Mouse (Mus musculus) heart, embryonic 13.5 days (tissue): Measurements from ENCODE around the gene Arntl2. TPM values are rescaled to one million over a fixed set of nuclear protein-coding genes. Genes with fewer than 3 reads are reported as not detected.
"Not testable (repeated sequence)": the region's sequence is repeated elsewhere in the genome, so short reads cannot be mapped to it uniquely, and the experiment has no call there.

Source experiments
- ATAC-seq: fragments of 200-750 bp; cut with Nextera tagmentation; 2 replicates; pipeline ENCODE4 v1.8.0; 2017; ENCODE audit warnings: moderate TSS enrichment; ENCODE audit not compliant: insufficient number of reproducible peaks, low FRiP score, low TSS enrichment; ENCODE audit errors: extremely low read depth
- H3K27ac ChIP-seq: fragments of 300-500 bp; sonication (generic); replicated peaks from 2 replicates; pipeline ENCODE4 v1.5.1; 2015; ENCODE audit warnings: moderate library complexity, mild to moderate bottlenecking, inconsistent platforms
- H3K27me3 ChIP-seq: fragments of 300-500 bp; sonication (generic); replicated peaks from 2 replicates; pipeline ENCODE4 v1.6.1; 2015; ENCODE audit warnings: mild to moderate bottlenecking, inconsistent platforms
- H3K36me3 ChIP-seq: fragments of 300-500 bp; sonication (generic); 2 replicates; pipeline ENCODE4 v1.6.1; 2015; ENCODE audit warnings: mild to moderate bottlenecking, inconsistent platforms
- H3K4me1 ChIP-seq: fragments of 300-500 bp; sonication (generic); 2 replicates; pipeline ENCODE4 v1.6.1; 2015; ENCODE audit warnings: inconsistent platforms
- H3K4me2 ChIP-seq: fragments of 300-500 bp; sonication (generic); 2 replicates; pipeline ENCODE4 v1.6.1; 2015; ENCODE audit warnings: inconsistent platforms, mild to moderate bottlenecking, moderate library complexity
- H3K4me3 ChIP-seq: fragments of 300-500 bp; sonication (generic); 2 replicates; pipeline ENCODE4 v1.5.1; 2015; ENCODE audit warnings: moderate library complexity, mild to moderate bottlenecking, inconsistent platforms
- H3K9ac ChIP-seq: fragments of 300-500 bp; sonication (generic); 2 replicates; pipeline ENCODE4 v1.6.1; 2015; ENCODE audit warnings: inconsistent platforms, mild to moderate bottlenecking, moderate library complexity
- H3K9me3 ChIP-seq: fragments of 300-500 bp; sonication (generic); 2 replicates; pipeline ENCODE4 v1.6.1; 2016; ENCODE audit warnings: inconsistent platforms
- WGBS: fragments of 180-500 bp; shearing (Covaris S2); methylation state at CpG from one replicate; pipeline ENCODE4 v1.1.7; 2015; ENCODE audit warnings: mixed read lengths; 5-methylcytosine and 5-hydroxymethylcytosine counted together
- polyA plus RNA-seq: library from polyadenylated mRNA; unstranded; fragments of >200 nt; fragmentation: Nextera tagmentation; extraction: Ambion mirVana; gene quantifications from 2 replicates; pipeline ENCODE4 v1.2.1, GENCODE M21; 2015

The Arntl2 gene
- polyA plus RNA-seq, 1 experiment from 2014 or later = 2.5 TPM

DNA sequence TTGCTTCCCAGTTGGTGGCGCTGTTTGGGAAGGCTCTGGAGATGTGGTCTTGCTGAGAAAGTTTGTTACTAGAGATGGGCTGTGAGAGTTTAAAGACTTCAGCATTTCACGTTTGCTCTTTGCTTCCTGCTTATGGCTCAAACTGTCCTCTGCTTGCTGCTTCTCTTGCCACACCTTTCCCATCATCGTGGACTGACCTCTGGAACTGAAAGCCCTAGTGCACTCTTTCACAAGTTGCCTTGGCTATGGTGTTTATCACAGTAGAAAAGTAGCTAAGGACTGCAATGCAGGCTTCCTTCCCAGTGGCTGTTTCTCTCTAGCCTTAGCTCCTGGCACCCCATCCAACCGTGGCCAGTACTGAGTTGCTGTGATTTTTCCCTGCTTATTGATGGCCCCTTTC, 35.1 kb upstream of the Arntl2 start:
- H3K4me3 ChIP-seq = no peak overlapping the region
- no peak overlapping the region for H3K27ac ChIP-seq
- no peaks in the 10 kb centered on the region for H3K27me3 ChIP-seq
- ATAC-seq = no peak
- peaks cover 14% of the 10 kb centered on the region for H3K4me1 ChIP-seq
- peaks cover 40% of the 10 kb centered on the region for H3K36me3 ChIP-seq
- no peak overlapping the region for H3K4me2 ChIP-seq
- WGBS = 50% methylated on average over 4 of the region's 4 CpGs
- H3K9ac ChIP-seq = 0 out of 2 replicates have a peak overlapping the region, but pooled peaks have one; percentile 5
- no peaks in the 10 kb centered on the region for H3K9me3 ChIP-seq

DNA sequence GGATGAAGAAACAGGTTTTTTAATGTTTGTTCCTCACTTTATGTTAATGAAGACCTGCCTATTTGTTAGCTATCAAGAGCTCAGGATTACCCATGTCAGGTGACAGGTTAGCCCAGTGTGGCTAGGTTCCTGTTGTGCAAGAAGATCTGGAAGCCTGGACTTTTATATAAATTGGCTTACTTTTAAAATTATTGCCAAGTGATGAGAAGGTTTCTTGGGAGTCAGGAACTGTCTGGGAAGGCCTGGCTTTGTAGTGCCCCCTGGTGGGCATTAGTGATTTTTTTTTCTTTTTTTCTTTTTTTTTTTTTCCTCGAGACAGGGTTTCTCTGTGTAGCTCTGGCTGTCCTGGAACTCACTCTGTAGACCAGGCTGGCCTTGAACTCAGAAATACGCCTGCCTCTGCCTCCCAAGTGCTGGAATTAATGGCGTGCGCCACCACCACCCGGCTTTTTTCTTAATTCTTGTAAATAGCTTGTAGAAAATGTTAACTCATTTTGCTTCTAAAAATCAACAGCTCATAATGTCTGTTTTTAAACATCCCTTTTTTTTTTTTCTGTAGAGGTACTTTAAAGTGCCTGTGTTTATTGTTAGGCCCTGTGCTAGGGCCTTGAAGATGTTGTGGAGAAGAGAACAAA, 33.5 kb upstream of the Arntl2 start:
- Histone ChIP-seq H3K27me3 (no peaks in the 10 kb centered on the region), H3K36me3 (peaks cover 56% of the 10 kb centered on the region), H3K4me1 (peaks cover 4% of the 10 kb centered on the region; the same call in 1 of the 2 replicates), H3K4me2 (no peak overlapping the region), H3K4me3 (no peak overlapping the region), H3K9me3 (no peaks in the 10 kb centered on the region), H3K27ac (no peak overlapping the region), H3K9ac (no peak overlapping the region)
- WGBS = 60% methylated on average over 5 of the region's 5 CpGs
- ATAC-seq = no peak

DNA sequence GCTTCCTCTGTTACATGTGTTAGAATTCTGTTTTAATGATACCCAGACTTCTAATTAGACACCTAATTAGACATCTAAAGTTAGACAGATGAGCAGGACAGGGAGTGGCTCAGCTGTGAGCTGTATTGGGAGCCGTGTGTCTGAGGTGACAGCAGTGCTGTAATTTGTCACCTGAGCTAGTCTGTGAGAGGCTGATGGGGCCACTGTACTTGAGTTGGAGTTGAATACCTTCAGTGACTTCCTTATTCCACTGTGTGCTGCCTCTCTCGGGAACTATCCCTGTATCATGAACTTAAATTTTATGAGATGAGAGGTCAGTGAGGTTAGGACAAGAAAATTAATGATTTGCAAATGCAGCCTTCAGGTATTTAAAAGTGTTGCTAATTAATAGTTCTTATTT, 31.3 kb upstream of the Arntl2 start:
- Histone ChIP-seq H3K9me3 (no peaks in the 10 kb centered on the region), H3K4me3 (no peak overlapping the region), H3K4me1 (peaks cover 7% of the 10 kb centered on the region; the same call in 1 of the 2 replicates), H3K9ac (no peak overlapping the region; the same call in 1 of the 2 replicates), H3K36me3 (peaks cover 69% of the 10 kb centered on the region), H3K27me3 (no peaks in the 10 kb centered on the region), H3K4me2 (no peak overlapping the region), H3K27ac (no peak overlapping the region)
- ATAC-seq = no peak
- WGBS = 43% methylated on average over 2 of the region's 2 CpGs

DNA sequence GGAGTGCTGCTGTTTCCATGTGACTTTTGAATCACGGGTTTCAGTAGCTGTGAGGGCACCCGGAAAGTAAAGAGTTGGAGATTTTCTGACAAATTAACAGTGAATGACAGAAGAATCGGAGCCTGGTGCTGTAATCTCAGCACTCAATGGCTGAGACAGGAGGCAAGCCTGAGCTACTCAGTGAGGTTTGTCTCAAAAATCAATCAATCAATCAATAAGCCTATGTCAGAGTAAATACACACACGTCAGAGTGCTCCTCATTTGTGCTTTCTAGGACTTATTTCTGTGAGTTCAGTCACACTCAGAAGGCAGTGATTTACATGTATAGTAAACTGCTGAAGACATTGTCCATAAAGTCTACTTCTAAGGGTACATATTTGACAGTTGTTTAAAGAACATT, 30.6 kb upstream of the Arntl2 start:
- Histone ChIP-seq H3K27ac (no peak overlapping the region), H3K27me3 (no peaks in the 10 kb centered on the region), H3K4me2 (no peak overlapping the region), H3K4me3 (no peak overlapping the region), H3K36me3 (peaks cover 69% of the 10 kb centered on the region), H3K9ac (no peak overlapping the region), H3K9me3 (no peaks in the 10 kb centered on the region), H3K4me1 (peaks cover 13% of the 10 kb centered on the region; the same call in 1 of the 2 replicates)
- WGBS = 78% methylated on average over 4 of the region's 4 CpGs
- no peak for ATAC-seq

DNA sequence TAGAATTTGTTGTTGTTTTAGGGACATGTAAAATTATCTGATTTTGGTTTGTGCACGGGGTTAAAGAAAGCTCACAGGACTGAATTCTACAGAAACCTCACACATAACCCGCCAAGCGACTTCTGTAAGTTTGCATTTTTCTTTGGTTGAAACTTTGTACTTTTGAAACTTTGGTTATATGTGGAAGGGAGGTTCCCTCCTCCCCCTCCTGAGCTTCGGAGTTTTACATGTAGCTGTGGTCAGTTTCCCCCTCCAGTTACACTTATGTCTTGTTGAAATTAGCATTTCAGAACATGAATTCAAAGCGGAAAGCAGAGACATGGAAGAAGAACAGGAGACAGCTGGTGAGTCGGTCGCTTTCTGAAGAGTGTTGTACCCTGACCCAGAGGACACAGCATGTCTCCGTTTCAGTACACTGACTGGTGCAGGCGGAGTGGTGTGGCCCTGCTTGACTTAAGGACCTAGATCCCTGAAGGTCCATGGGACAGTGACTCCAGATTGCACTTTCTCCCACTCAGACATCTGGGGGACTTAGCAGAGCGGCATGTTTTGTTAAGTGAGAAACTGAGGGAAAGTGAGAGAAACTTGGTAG, 26.9 kb upstream of the Arntl2 start:
- Histone ChIP-seq H3K27ac (no peak overlapping the region), H3K27me3 (no peaks in the 10 kb centered on the region), H3K36me3 (peaks cover 82% of the 10 kb centered on the region), H3K9me3 (no peaks in the 10 kb centered on the region), H3K4me2 (no peak overlapping the region), H3K4me3 (no peak overlapping the region), H3K9ac (no peak overlapping the region), H3K4me1 (peaks cover 13% of the 10 kb centered on the region; the same call in 1 of the 2 replicates)
- WGBS = 91% methylated on average over 10 of the region's 10 CpGs
- no peak for ATAC-seq

DNA sequence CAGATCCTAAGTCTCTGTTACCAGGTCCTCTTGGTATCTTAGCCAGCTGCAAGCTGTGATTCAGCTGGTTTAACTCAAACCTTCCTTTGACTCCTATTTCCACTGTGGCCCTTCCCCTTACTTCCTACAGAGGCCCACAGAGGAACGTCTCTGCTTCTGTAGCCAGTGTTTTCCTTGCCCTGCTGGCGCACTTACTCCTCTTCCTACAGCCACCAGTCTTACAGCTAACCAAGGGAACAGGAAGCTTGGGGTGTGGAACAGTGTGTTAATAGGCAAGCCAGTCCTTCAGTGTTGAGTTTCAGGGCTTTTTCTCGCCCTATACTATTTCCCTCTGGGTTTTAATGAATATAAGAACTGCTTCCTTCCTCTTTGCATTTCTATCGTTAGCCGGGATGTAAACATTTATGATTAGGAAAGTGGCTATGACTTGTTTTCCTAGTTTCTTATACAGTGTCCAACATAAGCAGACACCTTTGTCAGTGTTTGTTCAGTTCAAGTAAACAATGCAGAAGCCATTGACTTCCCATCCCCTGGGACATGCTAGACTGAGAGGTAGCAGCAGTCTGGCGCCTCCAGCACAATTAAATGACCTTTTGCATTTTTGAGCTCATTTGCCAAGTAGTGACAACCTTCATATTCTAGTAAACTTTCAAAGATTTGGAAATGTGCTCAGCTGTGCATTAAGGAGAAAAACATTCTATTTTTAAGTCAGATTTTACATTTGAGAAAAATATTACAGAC, 25.7 kb upstream of the Arntl2 start:
- WGBS = 62% methylated on average over 6 of the region's 6 CpGs
- 0 out of 2 replicates have a peak, but pooled peaks cover 9% of the 10 kb centered on the region for H3K4me1 ChIP-seq
- H3K27me3 ChIP-seq = no peaks in the 10 kb centered on the region
- no peak overlapping the region for H3K4me3 ChIP-seq
- H3K27ac ChIP-seq = peak overlapping the region; percentile 41
- ATAC-seq = no peak
- no peak overlapping the region for H3K9ac ChIP-seq
- H3K36me3 ChIP-seq = peaks cover 93% of the 10 kb centered on the region
- no peaks in the 10 kb centered on the region for H3K9me3 ChIP-seq
- H3K4me2 ChIP-seq = no peak overlapping the region

DNA sequence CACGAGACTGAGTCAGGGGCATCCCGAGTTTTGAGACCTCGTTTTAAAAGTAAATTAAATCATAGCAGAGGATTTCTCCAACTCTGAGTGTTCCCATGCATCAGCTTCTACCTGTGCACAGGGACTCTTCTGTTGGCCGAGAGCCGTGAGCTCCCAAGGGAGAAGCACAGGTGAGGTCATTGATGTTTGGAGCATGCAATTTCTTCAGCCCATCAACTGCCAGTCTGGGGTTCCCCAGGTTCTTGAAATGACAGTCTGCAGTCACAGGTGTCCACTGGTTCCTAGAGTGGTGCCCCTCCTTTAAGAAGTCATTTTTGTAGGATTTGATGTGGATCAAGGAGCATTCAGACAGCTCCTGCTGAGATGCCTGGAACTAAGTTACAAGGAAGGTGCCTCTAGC, 25.0 kb upstream of the Arntl2 start:
- Histone ChIP-seq H3K4me3 (no peak overlapping the region), H3K27me3 (no peaks in the 10 kb centered on the region), H3K4me2 (no peak overlapping the region), H3K4me1 (0 out of 2 replicates have a peak, but pooled peaks cover 9% of the 10 kb centered on the region), H3K9me3 (no peaks in the 10 kb centered on the region), H3K9ac (no peak overlapping the region), H3K27ac (no peak overlapping the region), H3K36me3 (peaks cover 95% of the 10 kb centered on the region)
- no peak for ATAC-seq
- whole genome bisulfite sequencing = 80% methylated on average over 5 of the region's 5 CpGs

DNA sequence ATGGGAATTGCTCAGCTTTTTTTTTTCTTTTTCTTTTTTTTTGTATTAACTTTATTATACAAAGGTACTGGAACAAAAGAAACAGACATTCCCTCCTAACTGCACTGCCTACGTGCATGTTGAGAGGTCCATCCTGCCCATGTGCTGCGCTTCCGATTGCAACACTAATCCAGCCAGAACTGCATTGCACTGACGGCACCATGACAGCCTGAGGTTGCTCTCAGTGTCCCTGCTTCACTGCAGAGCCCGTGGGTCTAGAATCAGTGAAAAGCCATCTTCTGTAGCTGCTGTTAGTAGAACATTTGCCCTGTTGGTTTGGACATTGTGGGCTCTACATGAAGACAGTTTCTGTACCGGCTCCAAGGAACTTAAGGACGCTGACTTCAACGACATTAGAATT, 20.0 kb upstream of the Arntl2 start:
- not testable (repeated sequence) for H3K27me3 ChIP-seq, ATAC-seq, H3K9me3 ChIP-seq, H3K9ac ChIP-seq, H3K27ac ChIP-seq, H3K4me2 ChIP-seq, H3K4me3 ChIP-seq
- H3K36me3 ChIP-seq = peaks cover 79% of the 10 kb centered on the region
- 68% methylated on average over 8 of the region's 8 CpGs for WGBS
- H3K4me1 ChIP-seq = peaks cover 14% of the 10 kb centered on the region

DNA sequence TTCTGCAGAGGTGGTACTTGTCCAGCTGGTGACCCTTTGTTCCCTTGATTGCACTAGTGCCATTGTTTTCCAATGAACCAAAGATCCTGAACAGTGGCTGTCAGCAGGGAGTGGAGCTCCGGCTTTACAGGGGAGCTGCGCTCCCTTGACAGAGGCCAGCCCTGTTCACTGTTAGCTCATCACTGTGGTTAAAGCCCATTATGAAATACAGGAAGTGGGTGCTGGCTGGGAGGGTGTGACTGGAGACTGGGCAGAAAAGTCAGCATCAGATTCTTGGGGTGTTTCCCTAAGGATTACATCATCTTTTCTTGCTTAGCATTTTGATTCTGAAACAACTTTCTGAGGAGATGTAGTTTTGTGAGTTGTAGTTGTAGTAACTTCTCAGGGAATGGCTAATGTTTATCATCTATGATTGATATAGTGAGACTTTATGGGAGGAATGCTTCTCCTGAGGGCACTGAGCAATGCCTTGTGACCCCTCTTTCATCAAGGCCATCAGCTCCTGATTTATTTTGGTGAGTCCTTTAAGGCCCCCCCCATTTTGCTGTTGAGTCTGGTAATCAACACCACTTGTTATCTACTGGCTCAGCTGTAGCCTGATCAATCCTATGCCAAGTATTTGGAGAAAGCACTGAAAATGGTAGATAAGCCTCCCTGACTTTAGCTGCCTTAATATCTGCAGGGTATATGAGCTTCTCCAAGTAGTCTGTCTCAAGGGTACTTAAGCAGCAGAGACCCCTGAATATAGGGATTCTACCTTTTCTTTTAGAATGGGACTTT, 19.1 kb upstream of the Arntl2 start:
- Histone ChIP-seq H3K36me3 (peaks cover 69% of the 10 kb centered on the region), H3K27me3 (no peaks in the 10 kb centered on the region), H3K4me2 (no peak overlapping the region), H3K9me3 (no peaks in the 10 kb centered on the region), H3K4me1 (peaks cover 14% of the 10 kb centered on the region), H3K9ac (no peak overlapping the region), H3K4me3 (no peak overlapping the region), H3K27ac (0 out of 2 replicates have a peak overlapping the region, but pooled peaks have one; percentile 8)
- no peak for ATAC-seq
- 18% methylated on average over 2 of the region's 2 CpGs for WGBS

DNA sequence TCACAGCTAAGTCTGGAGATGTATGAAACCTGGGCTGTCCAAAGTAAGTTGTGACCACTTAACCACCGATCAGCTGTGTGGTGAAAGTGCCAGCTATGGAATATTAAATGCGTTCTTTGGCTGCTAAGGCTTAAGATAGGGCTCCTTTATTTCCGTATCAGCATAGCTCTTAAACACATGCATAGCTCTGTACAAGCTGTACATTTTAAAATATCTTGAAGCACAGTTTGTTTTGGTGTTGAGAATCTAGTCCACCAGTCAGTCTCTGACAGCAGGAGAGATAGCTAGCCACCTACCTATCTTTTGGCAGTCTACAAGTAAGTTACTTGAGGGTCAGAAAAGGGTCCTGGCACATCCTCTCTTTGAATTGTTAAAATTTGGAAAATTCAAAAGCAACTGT, 17.8 kb upstream of the Arntl2 start:
- Histone ChIP-seq H3K36me3 (peaks cover 66% of the 10 kb centered on the region), H3K4me1 (peaks cover 14% of the 10 kb centered on the region), H3K9ac (no peak overlapping the region), H3K27ac (no peak overlapping the region), H3K9me3 (no peaks in the 10 kb centered on the region), H3K4me3 (no peak overlapping the region), H3K4me2 (no peak overlapping the region), H3K27me3 (no peaks in the 10 kb centered on the region)
- no peak for ATAC-seq
- WGBS = 66% methylated on average over 3 of the region's 3 CpGs

DNA sequence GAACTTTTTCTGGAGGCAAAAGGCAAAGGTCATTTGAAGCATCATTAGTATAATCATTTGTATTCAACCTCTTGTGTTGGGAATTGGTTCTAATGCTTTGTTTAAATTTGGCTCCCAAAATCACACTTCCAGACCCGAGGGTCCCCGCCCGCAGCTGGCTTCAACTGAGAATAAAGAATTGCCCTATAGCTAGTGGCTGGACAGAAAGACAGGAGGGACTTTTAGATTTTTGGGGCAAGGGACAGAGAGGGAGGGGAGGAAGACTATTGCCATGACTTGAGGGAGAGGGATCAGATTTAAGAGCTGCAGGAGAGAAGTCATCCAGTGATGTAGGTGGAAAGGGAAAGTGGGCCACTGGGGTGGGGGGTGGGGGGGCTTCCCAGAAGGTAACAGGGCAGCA, 14.3 kb upstream of the Arntl2 start:
- no peaks in the 10 kb centered on the region for H3K27me3 ChIP-seq
- H3K9me3 ChIP-seq = peaks cover 7% of the 10 kb centered on the region; the same call in 1 of the 2 replicates
- H3K4me2 ChIP-seq = no peak overlapping the region
- no peak overlapping the region for H3K4me3 ChIP-seq
- peaks cover 48% of the 10 kb centered on the region for H3K36me3 ChIP-seq
- ATAC-seq = no peak
- no peak overlapping the region for H3K9ac ChIP-seq
- peaks cover 11% of the 10 kb centered on the region for H3K4me1 ChIP-seq
- H3K27ac ChIP-seq = no peak overlapping the region
- WGBS = 84% methylated on average over 3 of the region's 3 CpGs
